Mouse (Mus musculus): ENCODE results near the gene Tex46.

The Tex46 gene

DNA sequence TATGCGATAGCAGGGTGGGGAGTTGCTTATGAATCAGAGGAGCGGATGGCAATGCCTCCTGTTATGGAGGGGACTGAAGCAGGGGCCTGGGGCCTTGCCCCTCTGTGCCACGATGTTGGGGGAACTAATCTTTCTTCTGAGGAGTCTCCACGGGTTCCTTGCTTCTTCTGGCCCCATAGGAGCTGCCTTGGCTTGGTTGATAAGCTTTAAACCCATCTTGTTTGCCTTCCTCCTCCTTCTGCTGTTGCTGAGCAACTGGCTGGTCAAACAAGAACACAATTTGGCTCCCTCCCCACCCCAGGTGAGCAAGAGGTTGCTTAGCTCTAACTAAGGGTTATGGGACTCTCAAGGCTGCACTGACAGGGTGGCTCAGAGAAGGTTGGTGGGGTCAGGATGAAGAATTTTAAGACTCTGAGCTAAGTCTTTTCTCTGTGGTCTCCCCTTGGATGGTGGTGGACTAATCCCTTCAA, at the start of gene Tex46:
Tex46 (plus strand) TSS at position 51 of the 470 bp plus-strand sequence.
- DNase-seq = no peak

DNA sequence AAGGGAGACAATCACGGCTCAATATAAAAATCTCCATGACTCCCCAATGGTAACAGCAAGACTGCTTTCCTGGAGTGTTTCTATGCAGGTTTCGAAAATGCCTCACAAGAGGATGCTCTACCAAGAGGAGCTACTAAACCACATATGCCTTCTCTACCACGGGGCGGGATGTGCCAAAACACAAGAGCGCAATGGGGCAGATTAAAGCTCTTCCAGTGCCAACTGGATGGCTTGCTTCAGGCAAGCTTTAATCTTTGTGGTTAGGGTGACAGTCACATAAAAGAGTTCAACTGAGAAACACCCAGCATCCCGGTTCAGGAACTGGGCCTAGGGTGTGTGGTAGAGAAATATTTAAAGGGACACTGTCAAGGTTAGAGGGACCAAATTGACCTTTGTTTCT, 47.5 kb upstream of the Tex46 start:
- DNase-seq = peak in 1 of 2 experiments; percentile 38

DNA sequence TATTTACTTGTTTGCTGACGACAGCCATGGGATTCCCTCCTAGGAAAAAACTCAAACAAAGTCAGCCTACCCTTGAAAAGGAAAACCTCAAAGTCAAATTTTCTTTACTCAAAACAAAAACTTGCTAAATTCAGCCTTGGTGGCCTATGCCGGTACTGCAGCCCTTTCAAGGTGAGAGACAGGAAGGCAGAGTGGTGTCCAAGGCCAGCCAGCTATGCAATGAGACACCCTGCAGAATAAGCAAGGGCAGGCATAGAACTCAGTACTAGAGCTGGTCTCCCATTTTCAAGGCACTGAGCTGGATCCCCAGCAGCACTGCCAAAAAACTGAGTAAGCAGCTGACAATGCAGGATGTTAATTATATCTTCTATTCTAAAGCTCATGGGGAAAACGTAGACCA, 41.6 kb upstream of the Tex46 start:
- no peak for DNase-seq

DNA sequence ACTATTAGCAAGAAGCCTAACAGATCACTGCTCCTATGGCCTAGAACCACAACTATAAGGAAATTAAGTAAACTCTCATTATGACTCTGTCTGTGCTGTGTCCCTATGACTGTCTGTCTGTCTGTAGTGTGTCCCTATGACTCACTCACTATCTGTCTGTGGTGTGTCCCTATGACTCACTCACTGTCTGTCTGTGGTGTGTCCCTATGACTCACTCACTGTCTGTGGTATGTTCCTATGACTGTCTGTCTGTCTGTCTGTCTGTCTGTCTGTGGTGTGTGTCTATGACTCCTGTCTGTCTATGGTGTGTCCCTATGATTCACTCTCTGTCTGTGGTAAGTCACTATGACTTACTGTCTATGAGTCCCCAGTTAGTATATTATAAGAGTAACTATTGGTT, 40.2 kb upstream of the Tex46 start:
- no peak for DNase-seq

DNA sequence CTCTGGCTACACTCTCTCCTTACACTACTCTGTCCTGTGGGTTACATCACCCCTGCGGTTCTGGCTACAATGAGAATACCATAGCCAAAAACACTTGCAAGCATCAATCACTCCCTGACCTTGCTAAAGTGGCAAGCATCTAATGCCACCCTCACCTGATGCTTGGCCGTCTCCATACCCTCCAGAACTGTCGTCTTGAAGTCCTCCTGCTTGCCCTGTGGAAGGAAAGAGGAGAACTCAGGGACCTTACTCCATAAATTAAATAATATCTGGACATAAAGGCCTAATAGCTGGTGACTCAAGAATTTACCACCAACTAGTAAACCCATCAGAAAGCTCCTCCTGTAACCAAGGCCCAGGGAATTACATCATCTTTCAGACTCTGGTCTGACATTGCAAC, 28.4 kb upstream of the Tex46 start:
- no peak for DNase-seq

DNA sequence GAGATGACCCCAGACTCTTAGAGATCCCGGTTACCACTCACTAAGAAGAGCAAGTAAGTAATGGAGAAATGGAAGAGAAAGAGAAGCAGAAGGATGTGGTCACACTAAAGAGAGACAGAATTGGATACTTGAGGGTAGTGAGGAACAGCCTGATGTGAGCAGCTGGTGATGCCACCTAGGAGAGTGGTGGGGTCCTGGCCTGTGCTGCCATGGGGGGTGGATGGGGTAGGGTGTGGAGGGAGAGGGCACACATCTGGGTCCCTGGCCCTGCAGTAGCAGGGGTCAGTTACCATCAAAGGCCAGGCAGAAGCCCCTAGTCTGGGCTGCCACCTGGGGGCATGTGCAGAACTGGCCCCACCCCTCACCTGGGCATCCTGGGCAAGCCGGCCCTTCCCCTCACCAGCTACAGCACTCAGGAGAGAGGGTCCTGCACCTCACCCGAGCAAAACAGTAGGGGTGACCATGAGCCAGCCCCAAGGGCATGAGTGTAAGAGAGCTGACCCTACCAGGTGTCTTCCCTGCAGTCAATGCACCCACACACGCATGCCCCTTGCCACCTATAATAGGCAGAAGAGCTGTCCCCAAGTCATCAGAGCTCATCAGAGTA, 22.9 kb upstream of the Tex46 start:
- DNase-seq = no peak

DNA sequence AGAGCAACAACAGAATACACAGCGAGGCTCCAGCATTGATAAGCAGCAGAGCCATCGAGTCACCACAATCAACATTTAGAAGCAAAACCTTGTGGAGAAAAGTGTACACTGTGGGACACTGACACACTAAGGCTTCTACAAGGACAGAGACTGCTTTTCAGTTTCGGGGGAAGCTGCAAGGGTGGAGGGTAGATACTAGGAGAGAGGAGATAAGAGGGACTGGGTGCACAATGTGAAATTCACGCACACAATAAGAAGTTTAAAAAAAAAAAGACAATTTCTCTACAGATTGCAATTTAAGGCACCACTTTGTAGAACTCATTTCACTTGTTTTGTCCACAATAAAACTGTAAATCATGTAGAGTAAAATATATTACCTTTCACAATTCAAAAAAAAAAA, 22.2 kb upstream of the Tex46 start:
- DNase-seq = no peak

DNA sequence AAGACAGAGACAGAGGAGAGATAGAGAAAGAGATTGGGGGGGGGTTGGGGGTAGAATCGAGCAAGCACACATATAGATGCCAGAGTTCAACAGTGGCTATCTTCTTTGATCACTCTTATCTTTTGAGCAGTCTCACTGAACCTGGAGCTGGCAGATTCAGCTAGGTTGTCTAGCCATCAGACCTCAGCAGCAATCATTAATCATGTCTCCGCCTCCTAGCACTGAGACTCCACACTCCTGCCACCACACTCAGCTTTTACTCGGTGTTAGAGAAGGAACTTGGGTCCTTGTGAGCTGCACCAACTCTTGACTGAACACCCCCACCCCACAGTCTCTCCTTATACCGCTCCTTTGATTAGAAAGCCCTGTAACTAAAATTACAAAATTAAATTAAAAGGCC, 18.1 kb upstream of the Tex46 start:
- no peak for DNase-seq

DNA sequence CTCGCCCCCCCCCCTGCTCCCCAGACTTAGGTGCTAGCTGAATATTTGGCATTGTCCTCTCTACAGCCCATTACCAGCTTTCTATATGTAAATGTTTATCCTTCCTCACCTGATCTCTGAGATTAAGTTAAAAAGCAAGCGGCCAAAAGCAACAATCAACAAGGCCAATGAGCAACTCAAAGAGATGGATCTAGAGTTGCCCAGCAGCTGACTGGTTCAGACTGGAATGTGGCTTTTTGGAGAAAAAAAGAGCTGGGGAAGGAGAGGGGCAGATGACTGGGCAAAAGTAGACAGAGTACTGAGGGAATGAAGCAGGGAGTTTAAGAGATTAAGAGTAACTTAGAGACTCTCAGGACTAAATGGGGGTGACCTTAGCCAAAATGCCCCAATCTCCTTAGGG, 16.2 kb upstream of the Tex46 start:
- no peak for DNase-seq

DNA sequence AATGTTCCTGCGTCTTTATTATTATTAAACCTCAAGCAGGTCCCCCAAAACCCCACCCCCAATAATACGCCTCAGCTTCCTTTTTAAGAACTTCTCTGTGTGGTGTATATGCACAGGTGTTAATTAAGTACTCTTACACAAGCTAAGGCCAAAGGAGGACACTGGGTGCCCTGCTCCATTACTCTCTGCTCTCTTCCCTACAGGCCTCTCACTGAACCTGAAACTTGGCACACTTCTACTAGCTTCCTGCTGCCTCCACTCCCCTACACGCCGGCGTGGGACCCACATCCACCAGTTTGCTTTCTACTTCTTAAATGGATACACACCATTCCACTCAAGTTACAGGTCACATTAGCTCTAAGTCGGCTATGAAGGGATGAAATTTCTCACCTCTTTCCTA, 15.0 kb upstream of the Tex46 start:
- DNase-seq = no peak

DNA sequence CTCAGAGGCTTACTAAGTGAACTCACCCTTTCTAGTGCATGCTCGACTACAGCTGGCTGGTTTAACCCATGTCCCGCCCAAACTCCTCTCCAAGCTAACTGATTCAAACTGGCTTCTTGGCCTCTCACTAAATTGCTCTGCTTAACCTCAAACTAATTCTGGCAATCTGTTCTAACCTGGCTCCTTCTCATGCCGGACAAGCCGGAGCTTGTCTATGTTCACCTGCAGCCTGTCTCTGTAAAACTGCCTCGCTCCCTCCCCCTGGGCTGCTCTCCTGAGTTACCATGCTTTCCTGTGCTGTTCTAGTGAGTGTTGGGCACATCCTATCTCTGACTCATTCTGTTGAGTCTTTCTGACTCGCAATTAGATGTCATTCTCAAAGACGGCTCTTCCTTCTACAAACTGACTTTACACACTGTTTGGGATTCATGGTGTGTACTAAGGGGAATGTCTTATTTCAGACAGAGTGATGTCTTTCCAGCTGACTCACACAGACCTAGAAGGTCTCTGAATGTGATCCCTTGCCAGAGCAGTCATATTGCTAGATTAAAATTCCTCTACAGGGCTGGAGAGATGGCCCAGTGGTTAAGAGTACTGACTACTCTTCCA, 11.9 kb upstream of the Tex46 start:
- no peak for DNase-seq

DNA sequence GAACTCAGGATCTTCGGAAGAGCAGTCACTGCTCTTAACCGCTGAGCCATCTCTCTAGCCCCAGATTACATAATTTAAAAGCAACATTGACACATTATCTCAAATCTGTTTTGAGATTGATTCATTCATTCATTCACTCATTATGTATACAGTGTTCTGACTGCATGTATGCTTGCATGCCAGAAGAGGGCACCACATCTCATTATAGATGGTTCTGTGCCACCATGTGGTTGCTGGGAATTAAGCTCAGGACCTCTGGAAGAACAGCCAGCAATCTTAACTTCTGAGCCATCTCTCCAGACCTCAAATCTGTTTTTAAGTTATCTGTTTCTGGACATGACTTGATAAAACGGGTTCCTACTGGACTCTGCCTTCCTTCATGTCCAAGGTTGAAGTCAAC, 10.4 kb upstream of the Tex46 start:
- DNase-seq = no peak

DNA sequence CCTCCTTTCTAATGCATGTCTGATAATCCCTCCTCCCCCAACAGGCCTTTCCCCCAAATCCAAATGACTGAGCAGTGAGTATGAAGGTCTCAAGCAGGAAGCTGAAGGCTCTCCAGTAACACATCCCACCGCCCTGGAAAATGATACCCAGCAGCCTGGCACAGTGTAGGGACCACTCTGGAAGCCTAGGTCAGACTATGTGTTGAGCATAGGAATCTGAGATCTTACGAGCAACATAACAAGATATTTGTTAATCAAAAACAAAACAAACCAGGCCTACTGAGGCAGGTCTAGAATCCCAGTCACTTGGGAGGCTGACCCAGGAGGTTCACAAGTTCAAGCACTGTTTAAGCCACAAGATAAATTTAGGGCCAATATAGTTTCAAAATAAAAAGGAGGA, 9.7 kb upstream of the Tex46 start:
- no peak for DNase-seq

DNA sequence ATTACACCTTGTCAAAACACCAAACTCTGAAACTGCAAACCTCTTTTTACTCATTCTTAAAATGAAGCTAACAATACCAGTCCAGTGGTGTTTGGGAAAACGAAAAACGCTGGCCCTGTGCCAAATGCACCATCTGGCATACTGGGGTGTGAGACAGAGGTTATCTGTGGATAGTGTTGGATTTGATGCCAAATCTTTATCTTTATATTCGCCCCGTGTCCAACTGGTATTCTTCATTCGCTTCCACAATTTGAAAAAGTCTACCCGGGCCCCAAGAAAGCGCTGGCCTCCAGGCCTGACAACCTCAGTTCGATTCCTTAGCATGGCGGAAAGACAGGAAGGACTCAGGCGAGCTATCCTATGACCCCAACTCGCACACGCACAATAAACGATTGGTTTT, 8.8 kb upstream of the Tex46 start:
- DNase-seq = peak; percentile 81 to 87

DNA sequence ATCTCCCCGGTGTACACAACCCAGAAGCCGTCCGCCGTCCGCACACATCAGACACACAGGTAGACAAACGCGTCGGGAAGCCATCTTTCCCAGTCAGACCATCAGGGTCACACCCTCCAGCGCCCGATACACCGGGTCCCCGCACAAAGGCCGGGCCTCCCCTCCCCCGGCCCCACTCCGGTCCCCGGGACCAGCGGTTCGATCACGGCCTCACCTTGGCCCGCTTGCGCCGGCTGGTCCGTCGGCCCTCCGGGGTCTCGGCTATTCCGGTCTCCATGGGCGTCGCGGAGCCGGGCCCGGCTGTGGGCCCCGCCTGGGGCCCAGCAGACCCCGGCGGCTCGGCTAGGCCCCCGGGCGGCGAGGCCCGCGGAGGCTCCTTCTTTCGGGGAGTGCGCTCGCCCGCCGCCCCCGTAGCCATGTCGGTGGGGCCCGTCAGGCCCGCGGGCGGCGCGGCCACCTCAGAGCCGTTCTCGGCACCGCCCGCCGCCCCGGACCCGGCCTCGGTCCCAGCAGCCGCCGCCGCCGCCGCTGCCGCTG, 8.2 kb upstream of the Tex46 start:
- DNase-seq = peak; percentile 60 to 63

DNA sequence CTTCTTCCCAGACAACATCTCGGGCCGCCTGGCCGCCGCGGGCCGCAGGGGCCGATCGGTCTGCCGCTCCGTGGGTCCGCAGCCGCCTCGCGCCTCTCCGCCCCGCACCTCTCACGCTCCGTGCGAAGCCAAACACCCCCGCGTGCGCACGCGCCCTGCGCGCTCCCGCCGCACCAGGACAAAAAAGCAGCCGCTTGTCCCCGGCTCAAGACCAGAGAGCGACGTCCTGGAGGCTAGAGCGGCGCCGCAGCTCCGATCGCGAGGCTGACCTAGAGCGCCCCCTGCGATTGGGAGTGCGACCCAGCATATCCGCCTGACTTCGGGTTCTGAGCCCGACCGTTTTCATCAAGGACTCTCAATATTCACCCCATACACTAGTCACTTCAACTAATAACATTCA, 7.7 kb upstream of the Tex46 start, which contains the start of gene Kdm1a:
Kdm1a (minus strand) TSS at position 156 of the 400 bp plus-strand sequence.
- DNase-seq = peak; percentile 98 to 99

DNA sequence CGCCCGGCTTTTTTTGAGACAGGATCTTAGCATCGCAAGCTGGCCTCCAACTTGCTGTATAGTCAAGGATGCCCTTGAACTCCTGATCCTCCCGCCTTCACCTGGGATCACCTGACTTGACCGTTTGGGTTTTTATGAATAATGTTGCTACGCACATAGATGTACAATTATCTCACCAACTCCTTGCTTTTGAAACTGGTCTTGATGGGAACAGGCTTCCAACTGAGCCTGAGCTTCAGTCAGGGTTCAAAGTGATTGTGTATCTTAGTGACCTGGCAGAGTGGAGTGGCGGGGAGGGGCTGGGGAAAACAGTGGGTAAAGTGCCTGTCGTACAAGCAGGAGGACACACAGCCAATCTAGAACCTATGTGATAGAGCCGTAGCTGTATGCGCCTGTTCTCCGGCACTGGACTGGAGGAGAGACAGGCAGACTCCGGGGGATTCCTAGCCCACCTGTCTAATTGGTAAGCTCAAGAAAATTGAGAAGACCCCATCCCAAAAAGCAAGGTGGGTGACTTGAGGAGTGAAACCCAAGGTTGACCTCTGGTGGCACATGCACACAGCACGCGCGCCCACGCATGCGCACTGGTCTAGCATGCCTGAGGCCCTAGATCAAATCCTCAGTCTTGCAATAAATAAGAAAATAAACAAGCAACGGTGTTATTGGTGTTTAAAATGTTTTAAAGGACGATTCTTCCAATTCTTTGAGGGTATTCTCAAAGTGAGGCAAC, 4.3 kb upstream of the Tex46 start:
- DNase-seq = no peak

DNA sequence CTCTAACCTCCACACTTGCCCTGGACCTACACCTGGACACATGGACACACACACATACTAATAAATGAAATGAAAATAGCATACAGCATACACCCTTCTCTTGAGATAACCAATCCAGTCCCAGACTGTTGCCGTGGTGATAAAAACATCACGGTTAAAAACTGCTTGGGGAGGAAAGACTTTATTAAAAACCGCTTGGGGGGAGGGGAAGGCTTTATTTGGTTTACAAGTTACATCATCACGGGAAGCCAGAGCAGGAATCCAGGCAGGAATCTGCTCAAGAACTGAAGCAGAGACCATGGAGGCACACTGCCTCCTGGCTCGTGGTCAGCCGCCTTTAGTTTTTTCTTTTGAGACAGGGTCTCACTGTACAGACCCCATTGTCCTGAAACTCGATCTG, 3.4 kb downstream of the Tex46 start:
- no peak for DNase-seq

DNA sequence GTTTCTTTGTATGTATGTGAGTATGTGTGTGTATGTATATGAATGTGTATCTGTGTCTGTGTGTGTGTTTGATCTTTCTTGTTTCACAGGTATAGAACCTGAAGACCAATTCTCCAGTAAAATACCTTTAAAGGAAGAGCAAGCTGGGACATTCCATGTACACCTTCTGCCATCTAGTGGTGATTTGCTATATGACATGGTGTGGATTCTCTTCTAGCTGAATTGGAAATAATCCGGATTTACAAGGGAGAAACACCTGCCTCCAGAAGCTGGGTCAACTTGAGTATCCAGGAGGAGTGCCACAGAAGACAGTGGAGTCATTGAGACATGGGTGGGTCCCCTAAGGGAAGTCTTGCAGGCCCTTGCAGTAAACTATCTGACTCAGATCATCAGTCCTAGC, 11.1 kb downstream of the Tex46 start:
- DNase-seq = peak; percentile 82 to 87

DNA sequence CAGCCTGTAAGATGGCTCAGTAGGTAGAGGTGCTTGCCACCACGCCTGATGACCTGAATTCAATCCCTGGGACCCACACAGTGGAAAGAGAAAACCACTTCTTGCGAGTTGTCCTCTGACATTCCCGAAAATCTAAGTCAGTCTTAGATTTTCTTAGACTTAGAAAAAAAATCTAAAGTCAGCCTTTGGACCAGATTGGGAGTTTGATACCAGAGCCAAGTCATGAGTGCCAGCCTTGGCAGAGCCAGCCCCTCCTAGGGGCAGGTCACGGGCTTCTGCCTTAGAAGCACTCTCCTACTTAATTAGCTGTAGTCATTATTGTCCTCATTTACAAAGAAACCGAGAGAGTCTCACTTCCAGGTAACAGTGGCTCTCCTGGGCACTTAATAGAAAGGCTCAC, 11.7 kb downstream of the Tex46 start:
- peak; percentile 47 to 61 for DNase-seq

DNA sequence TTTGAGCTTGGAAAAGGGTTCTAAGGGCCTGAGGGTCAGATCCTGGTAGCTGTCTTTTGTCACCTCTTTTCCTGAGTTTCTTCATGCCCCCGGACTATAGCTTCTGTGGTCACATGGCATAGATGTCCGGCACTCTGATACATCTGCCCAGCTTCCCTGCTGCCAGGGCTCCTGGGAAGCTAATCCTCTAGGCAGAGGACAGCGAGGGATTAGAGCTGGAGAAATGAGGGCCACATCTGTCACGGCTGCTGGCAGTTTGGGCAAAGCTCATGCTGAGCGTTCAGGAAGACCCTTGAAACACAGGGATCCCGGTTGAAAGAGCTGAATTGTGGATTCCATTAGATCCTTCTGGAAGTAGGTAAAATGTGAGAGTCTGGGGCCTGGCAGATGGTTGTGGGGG, 12.2 kb downstream of the Tex46 start, which contains the start of gene Lactbl1:
Lactbl1 (plus strand) TSS at position 234 of the 400 bp plus-strand sequence.
- DNase-seq = no peak

DNA sequence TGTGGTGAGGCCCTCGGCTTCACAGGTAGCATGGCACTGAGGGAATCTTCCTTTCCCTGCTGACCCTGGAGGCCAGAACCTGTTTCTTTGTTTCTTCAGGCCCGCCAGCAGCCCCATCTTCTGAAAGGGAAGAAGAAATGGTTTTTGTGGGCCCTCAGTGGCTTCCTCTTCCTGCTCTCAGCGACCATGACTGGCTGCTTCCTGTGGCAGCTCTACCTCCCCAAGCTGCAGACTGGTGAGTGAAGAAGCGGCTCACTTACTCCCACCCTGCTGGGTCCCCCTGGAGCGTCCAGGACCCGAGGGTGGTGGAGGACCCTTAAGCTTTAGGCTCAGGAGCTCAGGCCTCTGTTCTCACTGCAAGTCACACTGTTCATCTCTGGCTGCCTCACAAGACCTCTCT, 16.4 kb downstream of the Tex46 start:
- DNase-seq = no peak

DNA sequence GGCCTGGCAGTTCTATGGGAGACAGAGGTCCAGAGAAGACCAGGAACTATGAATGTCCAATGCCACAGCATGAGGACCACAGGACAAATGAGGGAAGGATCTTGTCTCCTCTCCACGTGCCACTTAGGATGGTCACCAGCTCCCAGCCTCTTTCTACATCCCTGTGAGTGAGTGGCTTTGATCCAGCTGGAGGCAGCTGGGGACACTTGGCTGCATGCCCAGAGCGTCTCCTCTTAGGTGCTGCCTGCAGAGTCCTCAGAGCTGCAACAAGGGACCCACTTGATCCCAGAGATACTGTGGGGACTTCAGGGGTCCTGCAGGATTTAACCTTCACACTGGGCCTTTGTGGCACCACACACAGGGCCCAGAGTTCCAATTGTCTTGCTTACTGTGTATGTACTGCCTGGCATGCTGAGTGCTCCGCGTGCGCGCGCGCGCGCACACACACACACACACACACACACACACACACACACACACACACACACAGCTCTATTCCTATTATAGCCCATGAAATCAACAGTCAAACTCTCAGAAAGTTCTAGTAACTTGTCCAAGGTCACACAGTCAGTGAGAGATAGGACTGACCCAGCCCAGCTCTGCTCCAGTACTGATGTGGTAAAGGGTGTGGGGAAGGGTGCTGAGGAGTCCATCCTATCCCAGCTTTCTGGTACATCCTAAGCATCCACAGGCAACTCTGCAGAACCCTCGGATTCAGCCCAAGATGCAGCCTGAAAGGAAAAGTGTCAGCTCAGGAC, 21.2 kb downstream of the Tex46 start:
- DNase-seq = peak; percentile 58 to 74
